9 mouse cellular contexts compared by ENCODE assay signal in the genomic region with DNA sequence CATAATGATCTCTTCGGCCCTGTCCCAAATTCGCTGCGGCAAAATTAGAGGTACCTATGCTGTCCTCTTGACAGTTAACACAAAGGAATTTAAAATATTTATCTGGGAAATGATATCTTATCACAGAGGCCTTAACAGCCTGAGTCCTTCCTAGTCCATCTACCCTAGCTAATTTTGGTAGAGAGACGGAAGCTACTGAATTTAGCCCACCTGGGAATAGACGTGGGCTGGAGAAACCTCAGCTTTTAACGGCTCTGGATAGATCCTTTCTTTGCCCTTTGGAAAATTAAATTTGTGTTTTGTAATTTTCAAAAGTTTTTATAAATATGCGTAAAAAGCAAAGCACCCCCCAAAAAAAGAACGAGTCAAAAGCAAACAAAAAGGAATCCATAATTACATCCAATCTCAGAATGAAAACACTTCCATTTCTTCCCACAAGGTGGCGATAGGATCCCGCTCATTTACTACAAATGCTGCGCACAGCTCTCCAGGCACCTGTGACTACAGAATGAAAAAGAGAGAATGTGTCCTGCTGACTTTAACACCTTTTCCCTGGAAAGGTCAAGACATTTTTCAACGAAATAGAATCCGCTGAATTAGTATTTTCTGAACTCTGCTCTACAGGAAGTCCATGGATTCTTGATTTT. TPM values are rescaled to one million over a fixed set of nuclear protein-coding genes. Genes with fewer than 3 reads are reported as not detected.
DNase-seq lines count a peak whose midpoint lies in the region; ATAC-seq and TF ChIP-seq lines count a peak whose summit lies in the region.
"Had no signal": no experiment of that assay in that cellular context is flagged by ENCODE, and none has a peak within 500 bp of the region (broad histone marks: within the 10 kb centered on the region; RNA-seq: fewer than 3 reads in every experiment).

No protein-coding gene starts in this region.

- H3K9ac ChIP-seq in forebrain, embryonic 14.5 days (ENCODE audit: low read length), result no peak overlapping the region
- H3K9ac ChIP-seq in lung, embryonic 14.5 days, result no peak overlapping the region
- H3K9ac ChIP-seq: limb, embryonic 12.5 days had no signal

- H3K9me3 ChIP-seq in forebrain, embryonic 14.5 days (replicated peaks; ENCODE audit: control insufficient read depth, low read length), result no peaks in the 10 kb centered on the region
- H3K9me3 ChIP-seq in lung, embryonic 14.5 days (ENCODE audit: low read depth, low read length), result no peaks in the 10 kb centered on the region

- H3K27ac ChIP-seq in forebrain, embryonic 14.5 days (ENCODE audit: low read depth, low read length), result no peak overlapping the region
- no peak overlapping the region for H3K27ac ChIP-seq in lung, embryonic 14.5 days (ENCODE audit: low read depth)
- H3K27ac ChIP-seq: limb, embryonic 12.5 days had no signal

- H3K4me1 ChIP-seq in forebrain, embryonic 14.5 days (ENCODE audit: control insufficient read depth, insufficient read depth, low read length), result no peaks in the 10 kb centered on the region
- H3K4me1 ChIP-seq in lung, embryonic 14.5 days (ENCODE audit: insufficient read depth), result no peaks in the 10 kb centered on the region
- H3K4me1 ChIP-seq: limb, embryonic 12.5 days had no signal

- peak; percentile 70 for ATAC-seq in forebrain, embryonic 14.5 days
- no peak for ATAC-seq in lung, embryonic 14.5 days (ENCODE audit: insufficient read depth)

- DNase-seq in adrenal gland, adult (ENCODE audit: inconsistent age in 2 of 2, low spot score in 1 of 2), result peak; percentile 33 to 84
- no peak for DNase-seq in adrenal gland, adult 8-10 months
- DNase-seq in ES-CJ7 (ENCODE audit: low read depth, low spot score), result peak; percentile 71
- peak; percentile 41 for DNase-seq in cerebellum, adult 11 months
- peak; percentile 85 for DNase-seq in forebrain, embryonic 14.5 days (ENCODE audit: low spot score)
- peak; percentile 65 for DNase-seq in kidney, postnatal 10 days
- peak; percentile 86 for DNase-seq in lung, embryonic 14.5 days
- peak; percentile 84 for DNase-seq in retina, embryonic 14.5 days (ENCODE audit: low spot score)

- H3K27me3 ChIP-seq in forebrain, embryonic 14.5 days (replicated peaks; ENCODE audit: control insufficient read depth, insufficient read depth, low read length), result 0 out of 2 replicates have a peak, but pooled peaks cover 3% of the 10 kb centered on the region
- H3K27me3 ChIP-seq in lung, embryonic 14.5 days (ENCODE audit: insufficient read depth, low read length), result no peaks in the 10 kb centered on the region
- H3K27me3 ChIP-seq: limb, embryonic 12.5 days had no signal

- no peaks in the 10 kb centered on the region for H3K36me3 ChIP-seq in forebrain, embryonic 14.5 days (ENCODE audit: control insufficient read depth, insufficient read depth, low read length)
- H3K36me3 ChIP-seq in lung, embryonic 14.5 days (ENCODE audit: insufficient read depth), result no peaks in the 10 kb centered on the region
- H3K36me3 ChIP-seq: limb, embryonic 12.5 days had no signal

- no peak overlapping the region for H3K4me3 ChIP-seq in forebrain, embryonic 14.5 days (ENCODE audit: low read depth, low read length)
- no peak overlapping the region for H3K4me3 ChIP-seq in lung, embryonic 14.5 days (ENCODE audit: low read depth, low read length)
- H3K4me3 ChIP-seq: limb, embryonic 12.5 days had no signal

- 41% methylated on average over 13 of the region's 13 CpGs for WGBS in forebrain, embryonic 14.5 days
- 41% methylated on average over 13 of the region's 13 CpGs for WGBS in lung, embryonic 14.5 days

- peak; percentile 83 for TF ChIP-seq CTCF in lung, embryonic 14.5 days (IDR thresholded peaks at IDR 0.05; ENCODE audit: low read depth)

- no peak overlapping the region for H3K4me2 ChIP-seq in forebrain, embryonic 14.5 days (ENCODE audit: low read length)
- H3K4me2 ChIP-seq in lung, embryonic 14.5 days, result no peak overlapping the region
- H3K4me2 ChIP-seq: limb, embryonic 12.5 days had no signal

RNA-seq across cellular contexts. Expression of gene Fam124b, which starts 37.4 kb away (rescaled TPM):
- total RNA-seq in adrenal gland, adult 8-10 months (2022), result under 1 TPM; 0.11 to 0.15 (median 0.14) TPM
- polyA plus RNA-seq in forebrain, embryonic 14.5 days (2014; fragmentation: Nextera tagmentation; extraction: Ambion mirVana), result 0.44 and 0.56 TPM in 2 replicates
- polyA plus RNA-seq in lung, embryonic 14.5 days (2014; fragmentation: Nextera tagmentation; extraction: Ambion mirVana), result 3.1 and 3.2 TPM in 2 replicates
